Mouse (Mus musculus) C2C12 (cell line): Measurements from ENCODE around the gene Zbtb44. TPM values are rescaled to one million over a fixed set of nuclear protein-coding genes. Genes with fewer than 3 reads are reported as not detected.

Source experiments
- H3K27me3 ChIP-seq: one replicate; pipeline ENCODE4 v1.6.1; 2011; ENCODE audit not compliant: control insufficient read depth, insufficient read depth, insufficient read length
- H3K36me3 ChIP-seq: one replicate; pipeline ENCODE4 v1.6.1; 2011; ENCODE audit not compliant: control insufficient read depth, insufficient read depth
- H3K4me3 ChIP-seq: one replicate; pipeline ENCODE4 v1.5.1; 2011; ENCODE audit warnings: mild to moderate bottlenecking, control low read depth; ENCODE audit not compliant: poor library complexity, insufficient read depth, severe bottlenecking
- H3K79me2 ChIP-seq: one replicate; pipeline ENCODE4 v1.6.1; 2011; ENCODE audit not compliant: control insufficient read depth, insufficient read depth
- H3K79me3 ChIP-seq: one replicate; pipeline ENCODE4 v1.6.1; 2011; ENCODE audit warnings: low read depth, control low read depth
- H3ac ChIP-seq: one replicate; pipeline ENCODE3; 2011; ENCODE audit warnings: low read depth; ENCODE audit not compliant: control insufficient read depth, insufficient read length
- CEBPB ChIP-seq: IDR thresholded peaks from one replicate; pipeline ENCODE4 v1.6.1; 2011; ENCODE audit warnings: low read depth, mild to moderate bottlenecking, control low read depth, moderate library complexity
- CTCF ChIP-seq: IDR thresholded peaks from one replicate; pipeline ENCODE4 v1.5.1; 2011; ENCODE audit not compliant: control insufficient read depth, insufficient read depth, insufficient read length
- FOSL1 ChIP-seq: IDR thresholded peaks from one replicate; pipeline ENCODE4 v1.8.0; 2011; ENCODE audit warnings: mild to moderate bottlenecking, low read length; ENCODE audit not compliant: poor library complexity, insufficient read depth, severe bottlenecking
- MAX ChIP-seq: IDR thresholded peaks from one replicate; pipeline ENCODE4 v1.6.1; 2011; ENCODE audit warnings: mild to moderate bottlenecking, control low read depth
- MYOD1 ChIP-seq: IDR thresholded peaks from one replicate; pipeline ENCODE4 v1.6.1; 2011; ENCODE audit warnings: low read depth; ENCODE audit not compliant: control insufficient read depth, insufficient read length
- MYOG ChIP-seq: IDR thresholded peaks from one replicate; pipeline ENCODE4 v1.6.1; 2011; ENCODE audit not compliant: control insufficient read depth, insufficient read length; ENCODE audit errors: extremely low read depth
- USF1 ChIP-seq: IDR thresholded peaks from one replicate; pipeline ENCODE4 v1.6.1; 2011; ENCODE audit warnings: low read depth, mild to moderate bottlenecking, control low read depth, moderate library complexity
- polyA plus RNA-seq: library from polyadenylated mRNA; unstranded; fragments of >200 nt; fragmentation: generic; extraction: Trizol; gene quantifications from one replicate; pipeline ENCODE4 v1.2.1, GENCODE M21; 2012; ENCODE audit warnings: missing spikeins

The Zbtb44 gene
- polyA plus RNA-seq, 1 experiment = 4.0 TPM

- Histone ChIP-seq H3K4me3 (no peak overlapping the region), H3ac (no peak overlapping the region), H3K79me3 (no peaks in the 10 kb centered on the region), H3K36me3 (peaks cover 8% of the 10 kb centered on the region), H3K27me3 (no peaks in the 10 kb centered on the region), H3K79me2 (no peaks in the 10 kb centered on the region)
- TF ChIP-seq USF1 (no peak), MAX (no peak), FOSL1 (no peak), CEBPB (no peak), MYOG (no peak), CTCF (no peak), MYOD1 (no peak)
These were observed 43.4 kb downstream of the Zbtb44 start for GRCm38 (mm10) chr9:31073797-31074196.

DNA sequence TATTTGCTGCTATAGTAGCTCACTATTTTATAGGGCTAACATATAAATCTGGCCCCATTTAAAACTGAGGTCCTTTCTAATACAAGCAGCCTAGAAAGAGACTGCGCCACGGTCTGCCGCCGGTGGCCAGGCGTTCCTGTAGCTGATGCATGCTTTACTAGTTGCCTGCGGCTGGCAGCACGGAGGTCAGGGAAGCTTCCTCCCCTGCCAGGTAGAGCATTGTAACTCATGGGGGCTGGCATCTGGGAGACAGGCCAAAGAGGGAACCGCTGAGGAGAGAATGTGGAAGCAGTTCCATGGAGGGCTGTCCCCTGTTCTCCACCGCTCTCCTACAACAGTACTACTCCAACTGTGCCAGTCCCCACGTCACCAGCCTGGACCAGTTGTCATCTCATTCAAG, 44.4 kb downstream of the Zbtb44 start:
- Histone ChIP-seq H3K79me2 (no peaks in the 10 kb centered on the region), H3K27me3 (no peaks in the 10 kb centered on the region), H3ac (no peak overlapping the region), H3K36me3 (no peaks in the 10 kb centered on the region), H3K4me3 (no peak overlapping the region), H3K79me3 (no peaks in the 10 kb centered on the region)
- TF ChIP-seq MYOG (no peak), MAX (no peak)

GRCm38 (mm10) chr9:31080726-31081125, 50.3 kb downstream of the Zbtb44 start:
- H3K79me3 ChIP-seq = no peaks in the 10 kb centered on the region
- no peaks in the 10 kb centered on the region for H3K79me2 ChIP-seq
- no peak for TF ChIP-seq CEBPB
- TF ChIP-seq MYOG = no peak
- no peak overlapping the region for H3ac ChIP-seq
- H3K4me3 ChIP-seq = no peak overlapping the region
- no peaks in the 10 kb centered on the region for H3K27me3 ChIP-seq
- no peaks in the 10 kb centered on the region for H3K36me3 ChIP-seq

GRCm38 (mm10) chr9:31082054-31082666, 51.7 kb downstream of the Zbtb44 start:
- Histone ChIP-seq H3K27me3 (no peaks in the 10 kb centered on the region), H3ac (peak overlapping the region; percentile 12), H3K79me2 (no peaks in the 10 kb centered on the region), H3K4me3 (no peak overlapping the region), H3K36me3 (no peaks in the 10 kb centered on the region), H3K79me3 (no peaks in the 10 kb centered on the region)
- no peak for TF ChIP-seq USF1
- peak; percentile 43 for TF ChIP-seq CTCF

DNA sequence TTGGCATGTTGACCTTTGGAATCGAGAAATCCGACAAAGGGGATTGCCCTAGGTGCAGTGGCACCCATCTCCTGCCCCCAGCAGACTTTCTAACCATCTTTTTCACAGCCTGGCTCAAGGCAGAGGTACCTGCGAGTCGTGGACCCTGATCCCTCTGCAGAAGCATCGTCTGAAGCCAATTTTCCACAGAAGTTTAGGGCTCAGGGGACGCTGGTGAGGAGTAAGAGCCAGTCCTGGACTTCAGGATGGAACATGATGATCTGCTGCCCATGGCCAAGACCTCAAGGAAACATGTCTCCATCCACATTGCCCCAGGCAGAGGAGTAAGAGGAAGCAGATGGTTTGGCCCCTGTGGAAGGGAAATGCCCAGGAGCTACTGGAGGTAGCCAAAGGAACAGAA, 52.3 kb downstream of the Zbtb44 start:
- TF ChIP-seq CEBPB (no peak), MAX (no peak), FOSL1 (no peak), MYOD1 (no peak), USF1 (no peak), MYOG (no peak), CTCF (no peak)
- no peaks in the 10 kb centered on the region for H3K79me3 ChIP-seq
- H3K27me3 ChIP-seq = peaks cover 4% of the 10 kb centered on the region
- no peak overlapping the region for H3K4me3 ChIP-seq
- H3ac ChIP-seq = no peak overlapping the region
- no peaks in the 10 kb centered on the region for H3K79me2 ChIP-seq
- H3K36me3 ChIP-seq = no peaks in the 10 kb centered on the region

- Histone ChIP-seq H3K27me3 (peaks cover 14% of the 10 kb centered on the region), H3K79me2 (no peaks in the 10 kb centered on the region), H3K4me3 (no peak overlapping the region), H3ac (no peak overlapping the region), H3K79me3 (no peaks in the 10 kb centered on the region), H3K36me3 (no peaks in the 10 kb centered on the region)
- TF ChIP-seq MYOG (no peak), CEBPB (no peak), MYOD1 (no peak), FOSL1 (no peak), MAX (no peak), USF1 (no peak), CTCF (no peak)
These were observed 55.1 kb downstream of the Zbtb44 start for GRCm38 (mm10) chr9:31085556-31085955.
